Mouse (Mus musculus): ENCODE measurements at regions not wholly inside any gene's neighbourhood (a gene's known extent, or its start where the extent isn't known, plus 50 kb on each side); places are given as distances from the start of the nearest gene placed in this dataset.

DNA sequence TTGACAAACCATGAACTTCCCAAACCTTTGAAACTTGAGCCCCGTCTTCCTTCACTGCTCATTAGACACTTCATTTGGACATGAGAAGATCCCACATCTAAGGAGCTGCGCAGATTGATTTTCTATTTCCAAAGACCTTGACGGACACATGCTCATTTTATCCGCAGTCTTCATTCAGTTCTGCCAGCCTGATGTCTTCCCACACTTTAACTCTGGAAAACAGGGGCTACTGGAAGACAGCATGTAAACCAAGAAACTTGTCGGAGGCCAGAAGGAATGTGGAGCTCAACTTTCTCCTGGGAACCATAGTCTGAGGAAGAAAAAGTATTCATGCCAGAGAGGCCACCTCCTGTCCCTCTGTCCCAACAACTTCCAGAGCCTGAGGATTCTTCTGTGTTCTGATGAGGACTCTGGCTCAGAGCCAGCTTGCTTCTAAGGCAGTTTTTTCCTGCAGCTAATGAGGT is 161.8 kb downstream of the Gm19410 start:
- Histone ChIP-seq H3K4me1 (replicated peaks; ENCODE audit: control insufficient read depth, insufficient read depth, low read length) (no peaks in the 10 kb centered on the region), H3K27me3 (replicated peaks; ENCODE audit: control insufficient read depth, insufficient read depth, low read length) (no peaks in the 10 kb centered on the region), H3K27ac (ENCODE audit: low read depth) (no peak overlapping the region), H3K4me3 (ENCODE audit: low read depth, low read length) (no peak overlapping the region), H3K36me3 (ENCODE audit: control insufficient read depth, insufficient read depth, low read length) (no peaks in the 10 kb centered on the region), H3K9me3 (ENCODE audit: control insufficient read depth, low read length) (no peaks in the 10 kb centered on the region), H3K4me2 (ENCODE audit: low read length) (no peak overlapping the region), H3K9ac (ENCODE audit: low read length) (no peak overlapping the region)
- ATAC-seq (replicated peaks; ENCODE audit: low FRiP score, low TSS enrichment, low read depth) (no peak), DNase-seq (ENCODE audit: low spot score) (no peak)
- WGBS, result 52% methylated on average over 5 of the region's 5 CpGs

DNA sequence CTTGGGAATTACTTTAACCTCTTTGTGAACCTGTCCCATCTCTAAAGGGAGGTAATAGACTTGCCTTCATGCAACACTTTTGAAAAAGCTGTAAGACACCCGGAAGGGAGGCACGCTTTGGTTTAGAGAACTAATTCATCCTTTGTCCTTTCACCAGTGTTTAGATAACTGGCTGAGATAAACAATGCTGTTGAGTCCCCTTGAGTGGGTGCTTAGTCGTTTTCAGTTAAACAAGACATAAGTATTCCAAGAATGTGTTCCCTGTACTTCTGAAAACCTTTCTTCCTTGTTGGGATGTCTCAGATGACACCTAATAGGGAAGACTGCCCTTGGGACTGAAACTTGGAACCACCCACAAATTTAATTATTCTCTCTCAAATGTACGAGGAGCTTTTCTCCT is 164.7 kb downstream of the Gm19410 start:
- ATAC-seq (replicated peaks; ENCODE audit: low FRiP score, low TSS enrichment, low read depth) (no peak), DNase-seq (ENCODE audit: low spot score) (no peak)
- WGBS, result 19% methylated on average over 4 of the region's 4 CpGs
- no peaks in the 10 kb centered on the region for H3K9me3 ChIP-seq (ENCODE audit: control insufficient read depth, low read length)
- H3K4me3 ChIP-seq (ENCODE audit: low read depth, low read length), result no peak overlapping the region
- no peaks in the 10 kb centered on the region for H3K36me3 ChIP-seq (ENCODE audit: control insufficient read depth, insufficient read depth, low read length)
- no peak overlapping the region for H3K9ac ChIP-seq (ENCODE audit: low read length)
- no peaks in the 10 kb centered on the region for H3K27me3 ChIP-seq (replicated peaks; ENCODE audit: control insufficient read depth, insufficient read depth, low read length)
- no peak overlapping the region for H3K27ac ChIP-seq (ENCODE audit: low read depth)
- H3K4me2 ChIP-seq (ENCODE audit: low read length), result no peak overlapping the region
- no peaks in the 10 kb centered on the region for H3K4me1 ChIP-seq (replicated peaks; ENCODE audit: control insufficient read depth, insufficient read depth, low read length)

DNA sequence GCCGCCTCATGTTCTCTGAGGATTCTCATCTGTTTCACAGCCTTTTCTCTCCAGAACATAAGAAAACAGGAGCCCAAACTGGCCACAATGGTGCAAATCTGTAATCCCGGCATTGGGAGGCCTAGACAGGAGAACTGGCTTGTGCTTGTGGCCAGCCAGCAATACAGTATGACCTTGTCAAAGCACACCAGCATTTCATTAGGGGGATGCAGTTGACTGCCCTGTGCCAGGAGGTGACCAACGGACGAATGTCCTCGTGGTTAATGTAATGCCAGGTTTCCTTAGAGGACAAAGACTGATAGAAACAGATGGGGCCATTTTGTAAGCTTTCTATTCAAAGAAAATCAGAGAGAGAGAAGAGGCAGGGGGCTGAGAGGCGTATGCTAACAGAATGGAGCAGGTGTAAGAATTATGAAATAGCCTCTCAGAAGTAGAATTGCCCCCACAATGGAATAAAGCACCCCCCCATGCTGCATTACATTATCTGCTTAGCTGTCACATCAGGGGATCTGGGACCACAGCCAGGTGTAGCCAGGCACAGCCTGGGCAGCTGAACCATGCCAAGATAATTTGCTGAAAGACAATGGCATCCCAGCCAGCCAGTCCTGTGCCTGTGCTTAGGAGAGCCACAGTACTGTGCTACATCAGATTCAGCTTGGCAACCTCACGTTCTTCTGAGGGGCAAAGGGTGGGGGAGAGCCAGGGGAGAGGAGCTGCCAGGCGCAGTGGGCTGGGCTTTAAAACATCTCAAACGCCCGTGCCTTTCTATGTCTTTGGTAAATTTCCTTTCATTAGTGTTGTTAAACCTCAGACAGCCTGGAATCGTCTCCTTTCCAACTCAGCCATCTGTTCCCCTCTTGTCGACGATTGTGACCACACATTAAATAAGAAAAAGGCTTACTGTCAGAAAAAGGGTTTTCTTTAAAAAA is 167.9 kb downstream of the Gm19410 start:
- no peak overlapping the region for H3K4me2 ChIP-seq (ENCODE audit: low read length)
- H3K9me3 ChIP-seq (ENCODE audit: control insufficient read depth, low read length), result no peaks in the 10 kb centered on the region
- H3K27ac ChIP-seq (ENCODE audit: low read depth), result no peak overlapping the region
- H3K4me1 ChIP-seq (replicated peaks; ENCODE audit: control insufficient read depth, insufficient read depth, low read length), result no peaks in the 10 kb centered on the region
- H3K36me3 ChIP-seq (ENCODE audit: control insufficient read depth, insufficient read depth, low read length), result no peaks in the 10 kb centered on the region
- H3K4me3 ChIP-seq (ENCODE audit: low read depth, low read length), result no peak overlapping the region
- H3K27me3 ChIP-seq (replicated peaks; ENCODE audit: control insufficient read depth, insufficient read depth, low read length), result no peaks in the 10 kb centered on the region
- no peak for DNase-seq (ENCODE audit: low spot score)
- H3K9ac ChIP-seq (ENCODE audit: low read length), result no peak overlapping the region
- 60% methylated on average over 13 of the region's 13 CpGs for WGBS
- no peak for ATAC-seq (replicated peaks; ENCODE audit: low FRiP score, low TSS enrichment, low read depth)

DNA sequence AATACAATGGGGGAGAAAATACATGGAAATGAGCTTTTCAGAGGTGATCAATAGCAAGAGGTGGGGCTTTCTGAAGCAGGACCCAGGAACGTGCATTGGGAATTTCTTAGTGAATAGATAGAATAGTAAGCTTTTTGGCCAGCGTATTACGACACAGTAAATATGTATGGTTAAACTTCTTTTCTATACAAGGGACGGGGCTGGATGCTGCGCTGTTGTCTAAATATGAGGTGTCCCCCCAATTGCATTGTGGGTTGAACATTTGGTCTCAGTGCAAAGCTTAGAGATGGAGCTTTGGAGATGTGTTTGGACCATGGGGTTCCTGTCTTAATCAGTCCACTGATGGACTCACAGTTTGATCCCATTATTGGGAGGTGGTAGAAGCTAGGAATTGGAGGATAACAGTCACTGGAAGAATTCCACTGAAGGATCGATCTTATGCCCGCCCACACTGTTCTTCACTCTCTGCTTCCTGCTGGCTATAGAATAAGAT is 168.6 kb downstream of the Gm19410 start:
- Histone ChIP-seq H3K4me2 (ENCODE audit: low read length) (no peak overlapping the region), H3K4me3 (ENCODE audit: low read depth, low read length) (no peak overlapping the region), H3K9ac (ENCODE audit: low read length) (no peak overlapping the region), H3K27ac (ENCODE audit: low read depth) (no peak overlapping the region), H3K27me3 (replicated peaks; ENCODE audit: control insufficient read depth, insufficient read depth, low read length) (no peaks in the 10 kb centered on the region), H3K36me3 (ENCODE audit: control insufficient read depth, insufficient read depth, low read length) (no peaks in the 10 kb centered on the region), H3K9me3 (ENCODE audit: control insufficient read depth, low read length) (no peaks in the 10 kb centered on the region), H3K4me1 (replicated peaks; ENCODE audit: control insufficient read depth, insufficient read depth, low read length) (no peaks in the 10 kb centered on the region)
- no peak for DNase-seq (ENCODE audit: low spot score)
- ATAC-seq (replicated peaks; ENCODE audit: low FRiP score, low TSS enrichment, low read depth), result no peak
- 90% methylated on average over 7 of the region's 7 CpGs for WGBS

DNA sequence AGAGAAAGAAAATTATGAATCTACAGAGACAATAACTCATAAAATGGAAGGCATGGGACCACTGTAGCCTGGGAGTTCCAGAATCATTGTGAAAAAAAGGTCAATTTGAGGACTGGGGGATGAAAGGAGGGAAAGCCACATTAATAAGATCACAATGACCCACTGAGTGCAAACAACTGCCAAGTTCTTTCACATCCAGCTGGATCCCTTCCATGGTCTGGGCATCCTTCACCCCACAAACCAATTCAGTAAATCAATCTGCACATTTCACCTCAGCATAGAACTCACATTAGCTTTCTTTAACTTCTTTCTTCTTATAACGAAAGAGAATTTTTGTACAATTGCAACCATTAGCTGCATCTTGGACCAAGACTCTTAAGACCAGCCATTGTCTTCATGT is 169.4 kb downstream of the Gm19410 start:
- Histone ChIP-seq H3K36me3 (ENCODE audit: control insufficient read depth, insufficient read depth, low read length) (no peaks in the 10 kb centered on the region), H3K4me1 (replicated peaks; ENCODE audit: control insufficient read depth, insufficient read depth, low read length) (no peaks in the 10 kb centered on the region), H3K4me2 (ENCODE audit: low read length) (no peak overlapping the region), H3K27ac (ENCODE audit: low read depth) (no peak overlapping the region), H3K9ac (ENCODE audit: low read length) (no peak overlapping the region), H3K9me3 (ENCODE audit: control insufficient read depth, low read length) (no peaks in the 10 kb centered on the region), H3K27me3 (replicated peaks; ENCODE audit: control insufficient read depth, insufficient read depth, low read length) (no peaks in the 10 kb centered on the region), H3K4me3 (ENCODE audit: low read depth, low read length) (no peak overlapping the region)
- DNase-seq (ENCODE audit: low spot score) (no peak), ATAC-seq (replicated peaks; ENCODE audit: low FRiP score, low TSS enrichment, low read depth) (no peak)
- 88% methylated on average over 1 of the region's 1 CpGs for WGBS

DNA sequence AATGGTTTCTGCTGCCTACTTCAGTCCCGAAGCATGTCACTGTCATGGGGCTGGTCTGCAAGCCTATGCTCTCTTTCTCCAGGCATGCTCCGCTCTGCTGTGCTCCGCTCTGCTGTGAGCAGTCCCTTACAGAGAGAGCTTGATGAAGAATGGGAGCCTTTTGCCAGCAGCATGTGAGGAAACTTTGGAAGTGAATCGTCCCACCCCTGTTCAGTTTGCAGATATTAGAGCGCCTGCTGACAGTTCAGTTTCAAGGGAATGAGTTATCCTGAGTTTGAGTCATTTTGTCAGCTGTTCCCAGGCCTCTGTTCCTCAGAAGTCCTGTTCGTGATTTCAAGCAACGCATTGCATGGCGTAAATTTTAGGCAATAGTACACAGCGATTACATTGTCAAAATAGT is 173.6 kb downstream of the Gm19410 start:
- no peak overlapping the region for H3K27ac ChIP-seq (ENCODE audit: low read depth)
- no peak overlapping the region for H3K4me3 ChIP-seq (ENCODE audit: low read depth, low read length)
- no peaks in the 10 kb centered on the region for H3K4me1 ChIP-seq (replicated peaks; ENCODE audit: control insufficient read depth, insufficient read depth, low read length)
- WGBS, result 86% methylated on average over 9 of the region's 9 CpGs
- no peaks in the 10 kb centered on the region for H3K36me3 ChIP-seq (ENCODE audit: control insufficient read depth, insufficient read depth, low read length)
- no peaks in the 10 kb centered on the region for H3K27me3 ChIP-seq (replicated peaks; ENCODE audit: control insufficient read depth, insufficient read depth, low read length)
- H3K9me3 ChIP-seq (ENCODE audit: control insufficient read depth, low read length), result no peaks in the 10 kb centered on the region
- no peak overlapping the region for H3K9ac ChIP-seq (ENCODE audit: low read length)
- DNase-seq (ENCODE audit: low spot score) (no peak), ATAC-seq (replicated peaks; ENCODE audit: low FRiP score, low TSS enrichment, low read depth) (no peak)
- H3K4me2 ChIP-seq (ENCODE audit: low read length), result no peak overlapping the region

DNA sequence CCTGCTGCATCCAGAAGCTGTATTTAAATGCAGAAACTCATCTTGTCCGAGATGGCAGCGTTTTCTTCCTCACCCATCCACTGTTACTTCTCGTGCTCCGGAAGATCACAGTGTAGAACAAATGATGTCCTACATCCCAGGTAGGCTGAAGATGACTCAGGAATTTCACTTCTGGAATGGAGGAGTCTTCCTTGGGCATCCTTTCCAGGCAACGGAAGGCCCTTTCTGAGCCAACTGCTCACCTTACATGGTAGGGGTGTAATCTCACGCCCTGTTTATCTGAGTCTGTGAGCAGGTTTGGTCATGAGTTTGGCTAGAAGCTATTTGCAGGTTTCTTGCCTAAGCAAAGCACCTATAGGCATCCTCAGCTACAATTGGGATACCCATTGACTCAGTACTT is 176.9 kb downstream of the Gm19410 start:
- Histone ChIP-seq H3K4me1 (replicated peaks; ENCODE audit: control insufficient read depth, insufficient read depth, low read length) (no peaks in the 10 kb centered on the region), H3K4me2 (ENCODE audit: low read length) (no peak overlapping the region), H3K4me3 (ENCODE audit: low read depth, low read length) (no peak overlapping the region), H3K9me3 (ENCODE audit: control insufficient read depth, low read length) (no peaks in the 10 kb centered on the region), H3K27ac (ENCODE audit: low read depth) (no peak overlapping the region), H3K9ac (ENCODE audit: low read length) (no peak overlapping the region), H3K27me3 (replicated peaks; ENCODE audit: control insufficient read depth, insufficient read depth, low read length) (no peaks in the 10 kb centered on the region), H3K36me3 (ENCODE audit: control insufficient read depth, insufficient read depth, low read length) (no peaks in the 10 kb centered on the region)
- DNase-seq (ENCODE audit: low spot score) (no peak), ATAC-seq (replicated peaks; ENCODE audit: low FRiP score, low TSS enrichment, low read depth) (no peak)
- 91% methylated on average over 6 of the region's 6 CpGs for WGBS

DNA sequence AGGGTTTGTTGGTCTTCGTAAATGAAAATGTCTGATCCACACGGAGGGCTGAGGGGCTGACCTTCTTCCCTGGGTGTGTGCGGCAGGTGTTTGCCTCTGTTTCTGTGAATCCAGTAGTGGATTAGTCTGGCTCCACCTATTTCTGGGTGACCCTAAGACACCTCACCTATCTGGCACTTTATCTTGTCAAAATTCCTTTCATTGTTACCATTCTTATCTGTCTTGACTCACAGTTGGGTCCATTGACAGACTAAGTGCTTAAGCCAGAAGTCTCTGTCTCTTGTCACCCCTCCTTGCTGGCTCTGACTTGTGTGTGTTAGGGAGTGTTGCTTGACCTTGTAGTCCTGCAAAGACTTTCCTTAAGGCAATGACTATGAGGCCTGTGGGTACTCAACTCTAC is 178.1 kb downstream of the Gm19410 start:
- Histone ChIP-seq H3K4me3 (ENCODE audit: low read depth, low read length) (no peak overlapping the region), H3K27me3 (replicated peaks; ENCODE audit: control insufficient read depth, insufficient read depth, low read length) (no peaks in the 10 kb centered on the region), H3K4me1 (replicated peaks; ENCODE audit: control insufficient read depth, insufficient read depth, low read length) (no peaks in the 10 kb centered on the region), H3K4me2 (ENCODE audit: low read length) (no peak overlapping the region), H3K9ac (ENCODE audit: low read length) (no peak overlapping the region), H3K9me3 (ENCODE audit: control insufficient read depth, low read length) (no peaks in the 10 kb centered on the region), H3K36me3 (ENCODE audit: control insufficient read depth, insufficient read depth, low read length) (no peaks in the 10 kb centered on the region), H3K27ac (ENCODE audit: low read depth) (no peak overlapping the region)
- DNase-seq (ENCODE audit: low spot score) (no peak), ATAC-seq (replicated peaks; ENCODE audit: low FRiP score, low TSS enrichment, low read depth) (no peak)
- 49% methylated on average over 3 of the region's 3 CpGs for WGBS

DNA sequence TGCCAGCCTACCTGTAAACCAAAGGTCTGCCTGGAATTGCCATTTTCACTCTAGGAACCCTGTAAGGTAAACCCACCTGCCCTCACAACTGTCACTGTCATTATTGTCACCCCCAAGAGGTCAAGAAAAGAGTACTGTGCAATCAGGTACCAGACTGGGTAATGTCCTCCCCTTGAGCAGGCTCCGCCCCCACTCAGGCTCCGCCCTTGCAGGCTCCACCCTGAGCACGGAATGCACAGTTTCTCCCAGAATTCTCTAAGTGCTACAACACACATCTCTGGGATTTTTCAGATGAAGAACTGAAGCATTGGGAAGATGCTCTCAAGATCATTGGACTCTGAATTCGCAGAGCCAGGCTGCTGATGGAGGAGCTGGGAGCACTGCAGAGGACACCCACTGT is 178.9 kb downstream of the Gm19410 start:
- Histone ChIP-seq H3K27ac (ENCODE audit: low read depth) (no peak overlapping the region), H3K27me3 (replicated peaks; ENCODE audit: control insufficient read depth, insufficient read depth, low read length) (no peaks in the 10 kb centered on the region), H3K4me3 (ENCODE audit: low read depth, low read length) (no peak overlapping the region), H3K4me2 (ENCODE audit: low read length) (no peak overlapping the region), H3K36me3 (ENCODE audit: control insufficient read depth, insufficient read depth, low read length) (no peaks in the 10 kb centered on the region), H3K9ac (ENCODE audit: low read length) (no peak overlapping the region), H3K4me1 (replicated peaks; ENCODE audit: control insufficient read depth, insufficient read depth, low read length) (no peaks in the 10 kb centered on the region), H3K9me3 (ENCODE audit: control insufficient read depth, low read length) (no peaks in the 10 kb centered on the region)
- DNase-seq (ENCODE audit: low spot score), result no peak
- WGBS, result 78% methylated on average over 4 of the region's 4 CpGs
- ATAC-seq (replicated peaks; ENCODE audit: low FRiP score, low TSS enrichment, low read depth), result no peak
